Comparison of ENCODE assay signal across 20 mouse cellular contexts in genomic region chr9:98057291-98057690, GRCm38 (mm10). TPM values are rescaled to one million over a fixed set of nuclear protein-coding genes. Genes with fewer than 3 reads are reported as not detected.
DNase-seq lines count a peak whose midpoint lies in the region; ATAC-seq lines count a peak whose summit lies in the region.
"Had no signal": no experiment of that assay in that cellular context is flagged by ENCODE, and none has a peak within 500 bp of the region (broad histone marks: within the 10 kb centered on the region; RNA-seq: fewer than 3 reads in every experiment).

No protein-coding gene starts in this region.

- peak; percentile 98 for DNase-seq in brain, adult 2 months (ENCODE audit: low read depth, low spot score)
- peak; percentile 97 for DNase-seq in cerebellum, adult 11-12 months
- peak; percentile 96 for DNase-seq in cerebellum, adult 9-10 months
- DNase-seq in cerebellum, postnatal 25 days, result peak; percentile 80 to 82
- DNase-seq in hindbrain, embryonic 11.5 days (ENCODE audit: low spot score), result no peak
- DNase-seq in frontal cortex, postnatal 25 days (ENCODE audit: low spot score in 2 of 2), result no peak
- DNase-seq: adrenal gland, adult 8-10 months; gastrocnemius, postnatal 36 days; heart, adult 11 months; heart, postnatal 36 days; kidney, adult 11 months; kidney, adult 9 months had no signal

- H3K4me2 ChIP-seq in hindbrain, embryonic 11.5 days (replicated peaks; ENCODE audit: low read depth, low read length), result no peak overlapping the region
- H3K4me2 ChIP-seq in forebrain, embryonic 16.5 days (ENCODE audit: low read length), result no peak overlapping the region
- H3K4me2 ChIP-seq: embryonic facial prominence, embryonic 13.5 days; forebrain, embryonic 12.5 days; heart, embryonic 13.5 days; hindbrain, embryonic 13.5 days had no signal

- WGBS in hindbrain, embryonic 11.5 days, result 89% methylated on average over 2 of the region's 2 CpGs
- 89% methylated on average over 2 of the region's 2 CpGs for WGBS in forebrain, embryonic 16.5 days

- H3K36me3 ChIP-seq in hindbrain, embryonic 11.5 days (ENCODE audit: control insufficient read depth, insufficient read depth, low read length), result no peaks in the 10 kb centered on the region
- no peaks in the 10 kb centered on the region for H3K36me3 ChIP-seq in forebrain, embryonic 16.5 days (ENCODE audit: control insufficient read depth, insufficient read depth)
- H3K36me3 ChIP-seq: embryonic facial prominence, embryonic 13.5 days; forebrain, embryonic 12.5 days; heart, embryonic 13.5 days; hindbrain, embryonic 13.5 days had no signal

- no peaks in the 10 kb centered on the region for H3K27me3 ChIP-seq in hindbrain, embryonic 11.5 days (ENCODE audit: control insufficient read depth, insufficient read depth, low read length)
- H3K27me3 ChIP-seq in forebrain, embryonic 16.5 days (replicated peaks; ENCODE audit: control insufficient read depth, insufficient read depth, low read length), result no peaks in the 10 kb centered on the region
- H3K27me3 ChIP-seq: CH12.LX; embryonic facial prominence, embryonic 13.5 days; forebrain, embryonic 12.5 days; heart, embryonic 13.5 days; hindbrain, embryonic 13.5 days had no signal

- H3K9ac ChIP-seq in hindbrain, embryonic 11.5 days (ENCODE audit: low read depth, low read length), result no peak overlapping the region
- no peak overlapping the region for H3K9ac ChIP-seq in forebrain, embryonic 16.5 days (replicated peaks; ENCODE audit: low read depth, low read length)
- H3K9ac ChIP-seq: embryonic facial prominence, embryonic 13.5 days; forebrain, embryonic 12.5 days; heart, embryonic 13.5 days; hindbrain, embryonic 13.5 days had no signal

- no peak for ATAC-seq in hindbrain, embryonic 11.5 days (ENCODE audit: low FRiP score)
- no peak for ATAC-seq in forebrain, embryonic 16.5 days
- ATAC-seq: hindbrain, postnatal 0 days; Patski had no signal

- no peak overlapping the region for H3K4me3 ChIP-seq in hindbrain, embryonic 11.5 days (ENCODE audit: low read depth, low read length)
- H3K4me3 ChIP-seq in forebrain, embryonic 16.5 days (replicated peaks; ENCODE audit: low read length), result no peak overlapping the region
- H3K4me3 ChIP-seq: embryonic facial prominence, embryonic 13.5 days; forebrain, embryonic 12.5 days; heart, embryonic 13.5 days; hindbrain, embryonic 13.5 days had no signal

- H3K27ac ChIP-seq in hindbrain, embryonic 11.5 days (ENCODE audit: low read depth, low read length), result no peak overlapping the region
- no peak overlapping the region for H3K27ac ChIP-seq in forebrain, embryonic 16.5 days (ENCODE audit: low read length)
- H3K27ac ChIP-seq: embryonic facial prominence, embryonic 13.5 days; forebrain, embryonic 12.5 days; heart, embryonic 13.5 days; hindbrain, embryonic 13.5 days; hindbrain, postnatal 0 days had no signal

- H3K4me1 ChIP-seq in hindbrain, embryonic 11.5 days (replicated peaks; ENCODE audit: control insufficient read depth, insufficient read depth, low read length), result no peaks in the 10 kb centered on the region
- H3K4me1 ChIP-seq in forebrain, embryonic 16.5 days (replicated peaks; ENCODE audit: control insufficient read depth, insufficient read depth, low read length), result no peaks in the 10 kb centered on the region
- H3K4me1 ChIP-seq: embryonic facial prominence, embryonic 13.5 days; forebrain, embryonic 12.5 days; heart, embryonic 13.5 days; hindbrain, embryonic 13.5 days had no signal

- no peaks in the 10 kb centered on the region for H3K9me3 ChIP-seq in hindbrain, embryonic 11.5 days (ENCODE audit: control insufficient read depth, low read length)
- H3K9me3 ChIP-seq in forebrain, embryonic 16.5 days (ENCODE audit: control insufficient read depth, low read length), result no peaks in the 10 kb centered on the region
- H3K9me3 ChIP-seq: embryonic facial prominence, embryonic 13.5 days; forebrain, embryonic 12.5 days; heart, embryonic 13.5 days; hindbrain, embryonic 13.5 days had no signal

RNA-seq across cellular contexts. Expression of gene Clstn2, which starts 24.3 kb away (rescaled TPM):
- polyA plus RNA-seq in hindbrain, embryonic 11.5 days (2014; fragmentation: Nextera tagmentation; extraction: Ambion mirVana), result 2.0 and 2.6 TPM in 2 replicates
- 21.2 and 24.5 TPM in 2 replicates for polyA plus RNA-seq in forebrain, embryonic 16.5 days (2015; fragmentation: Nextera tagmentation; extraction: Ambion mirVana)

Comparison
In these comparisons a context has a peak if more than half of its experiments do, and no peak if none do; other contexts are left out.
1. DNase-seq: peak in brain, adult 2 months (single experiment), cerebellum, adult 11-12 months (single experiment), cerebellum, adult 9-10 months (single experiment) and cerebellum, postnatal 25 days (2 of 2); none in hindbrain, embryonic 11.5 days (single experiment) and frontal cortex, postnatal 25 days (0 of 2).